Mouse (Mus musculus): ENCODE measurements around the gene Rps29. TPM values are rescaled to one million over a fixed set of nuclear protein-coding genes. Genes with fewer than 3 reads are reported as not detected.

The Rps29 gene
- polyA plus RNA-seq, 1 experiment from 2014 or later, result 1,863 TPM

DNA sequence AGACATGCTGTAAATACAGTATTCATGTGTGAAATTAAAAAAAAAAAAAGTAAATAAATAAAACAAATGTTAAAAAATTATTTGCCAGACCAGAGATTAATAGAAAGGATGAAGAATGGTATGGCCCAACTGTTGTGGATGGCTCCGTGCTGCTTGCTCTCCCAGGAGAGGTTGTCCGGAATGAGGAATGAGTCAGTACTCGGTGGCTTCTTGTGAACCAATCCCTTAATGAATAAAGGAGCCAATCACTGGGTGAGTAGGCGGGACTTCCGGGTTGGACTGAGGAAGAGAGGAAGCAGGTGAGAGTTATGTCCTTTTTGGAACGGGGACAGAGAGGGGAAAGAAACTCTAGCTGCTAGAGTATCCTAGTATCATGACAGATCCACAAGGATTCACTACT is 39.1 kb downstream of the Rps29 start:
- no peak for ATAC-seq (replicated peaks; ENCODE audit: low FRiP score)

More for the DNA sequence above, 39.1 kb downstream of the Rps29 start:
- H3K4me3 ChIP-seq (replicated peaks), result no peak overlapping the region
- 87% methylated on average over 6 of the region's 6 CpGs for WGBS
- no peak overlapping the region for H3K4me2 ChIP-seq
- H3K4me1 ChIP-seq, result no peaks in the 10 kb centered on the region
- no peak overlapping the region for H3K9ac ChIP-seq
- H3K36me3 ChIP-seq, result no peaks in the 10 kb centered on the region
- H3K27me3 ChIP-seq, result no peaks in the 10 kb centered on the region
- no peaks in the 10 kb centered on the region for H3K9me3 ChIP-seq (replicated peaks)
- no peak overlapping the region for H3K27ac ChIP-seq

Small RNA genes within 50 kb of the gene (microRNA-seq; reads per million reads assigned to microRNA genes)
- gene Gm47287 (not detected), gene Gm47295 (0.74 reads per million)

Other genes with a start within 250 kb of the Rps29 start
- 22.6 and 26.2 TPM in 2 replicates for gene Lrr1, start 9.6 kb upstream of the Rps29 start, polyA plus RNA-seq (2015; fragmentation: Nextera tagmentation; extraction: Ambion mirVana)
- gene Rpl36al, start 24.9 kb upstream of the Rps29 start, polyA plus RNA-seq (2015; fragmentation: Nextera tagmentation; extraction: Ambion mirVana), result 569 and 677 TPM in 2 replicates
- gene Mgat2, start 25.0 kb upstream of the Rps29 start, polyA plus RNA-seq (2015; fragmentation: Nextera tagmentation; extraction: Ambion mirVana), result 52.6 and 55.9 TPM in 2 replicates
- gene Gm49383, start 37.9 kb upstream of the Rps29 start, polyA plus RNA-seq (2015; fragmentation: Nextera tagmentation; extraction: Ambion mirVana), result 33.1 and 33.6 TPM in 2 replicates
- gene Dnaaf2, start 39.2 kb upstream of the Rps29 start, polyA plus RNA-seq (2015; fragmentation: Nextera tagmentation; extraction: Ambion mirVana), result 9.5 and 11.2 TPM in 2 replicates
- 27.3 and 27.4 TPM in 2 replicates for gene Gm49384, start 45.1 kb upstream of the Rps29 start, polyA plus RNA-seq (2015; fragmentation: Nextera tagmentation; extraction: Ambion mirVana)
- 28.9 and 30.6 TPM in 2 replicates for gene Pole2, start 69.0 kb upstream of the Rps29 start, polyA plus RNA-seq (2015; fragmentation: Nextera tagmentation; extraction: Ambion mirVana)
- 4.8 and 7.5 TPM in 2 replicates for gene Klhdc1, start 82.0 kb upstream of the Rps29 start, polyA plus RNA-seq (2015; fragmentation: Nextera tagmentation; extraction: Ambion mirVana)
- 150 and 151 TPM in 2 replicates for gene Klhdc2, start 137.5 kb upstream of the Rps29 start, polyA plus RNA-seq (2015; fragmentation: Nextera tagmentation; extraction: Ambion mirVana)
- 87.0 and 91.6 TPM in 2 replicates for gene Nemf, start 198.0 kb upstream of the Rps29 start, polyA plus RNA-seq (2015; fragmentation: Nextera tagmentation; extraction: Ambion mirVana)
- 45.3 and 47.0 TPM in 2 replicates for gene Arf6, start 213.0 kb upstream of the Rps29 start, polyA plus RNA-seq (2015; fragmentation: Nextera tagmentation; extraction: Ambion mirVana)
- gene Gm9887, start 213.3 kb upstream of the Rps29 start, polyA plus RNA-seq (2015; fragmentation: Nextera tagmentation; extraction: Ambion mirVana), result 1.4 and 1.7 TPM in 2 replicates